Mouse (Mus musculus) ovary, postnatal 10 days (tissue): ENCODE measurements at regions not wholly inside any gene's neighbourhood (a gene's known extent, or its start where the extent isn't known, plus 50 kb on each side); places are given as distances from the start of the nearest gene placed in this dataset.

ENCODE experiments used
- DNase-seq: peaks from one replicate; pipeline ENCODE4 v3.0.0; 2022; ENCODE audit warnings: low spot score

DNA sequence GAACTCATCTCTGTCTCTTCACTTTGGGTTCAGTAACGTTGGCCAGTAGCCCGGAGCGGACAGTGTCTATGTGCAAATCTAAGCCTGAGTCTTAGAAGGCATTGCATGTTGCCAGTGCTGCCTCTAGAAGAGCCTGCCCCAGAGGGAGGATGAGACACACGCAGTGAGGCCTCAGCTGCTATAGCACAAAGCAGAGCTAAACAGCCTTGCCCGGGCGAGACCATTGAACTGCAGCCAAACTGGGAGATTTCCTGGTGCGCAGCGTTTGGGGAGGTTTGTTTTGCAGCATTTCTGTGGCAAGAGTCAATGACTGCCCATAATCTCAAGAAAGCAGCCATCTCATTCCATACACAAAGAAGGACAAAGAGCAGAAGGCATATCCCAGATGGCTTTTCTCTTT, 164.0 kb downstream of the 3100002H09Rik start:
- peak; percentile 10 for DNase-seq

DNA sequence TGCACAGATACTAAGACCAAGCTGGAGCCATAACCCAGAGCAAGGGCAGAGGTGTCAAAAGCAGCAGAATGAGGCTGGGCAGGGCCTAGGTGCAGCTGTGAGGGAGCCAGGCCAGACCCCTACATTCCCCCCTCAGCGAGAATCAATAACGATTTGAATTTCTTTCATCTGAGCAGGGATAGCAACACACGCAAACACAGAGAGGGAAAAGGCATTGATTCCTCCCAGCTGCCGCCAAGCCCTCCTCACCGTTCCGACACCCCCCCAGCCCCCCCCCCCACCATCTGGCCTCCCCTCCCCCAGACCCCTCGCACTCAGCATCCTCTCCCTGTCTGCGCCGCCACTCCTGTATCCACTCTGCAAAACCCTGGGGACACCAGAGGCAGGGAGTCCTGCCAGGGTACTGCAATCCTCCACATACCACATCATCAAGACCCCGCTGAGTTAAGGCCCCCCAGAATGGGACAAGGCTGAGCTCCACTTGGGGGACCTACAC, 166.9 kb downstream of the 3100002H09Rik start:
- no peak for DNase-seq

DNA sequence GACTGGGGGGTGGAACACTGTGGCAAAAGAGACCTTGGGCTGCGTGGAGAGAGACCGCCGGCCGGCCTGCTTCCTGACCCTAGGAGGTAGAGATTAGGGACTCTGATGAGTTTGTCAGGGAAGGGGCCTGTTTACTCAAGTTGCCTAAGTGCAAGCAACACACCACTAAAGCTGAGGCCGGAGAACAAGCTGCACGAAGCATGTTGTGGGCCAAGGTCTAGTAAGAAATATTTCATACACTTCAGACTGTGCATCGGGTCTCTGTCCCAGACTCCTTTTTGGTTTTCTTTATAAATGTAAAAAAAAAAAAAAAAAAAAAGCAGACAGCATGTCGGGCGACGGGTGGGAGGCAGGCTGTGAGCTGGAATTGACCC, 167.5 kb downstream of the 3100002H09Rik start:
- no peak for DNase-seq

DNA sequence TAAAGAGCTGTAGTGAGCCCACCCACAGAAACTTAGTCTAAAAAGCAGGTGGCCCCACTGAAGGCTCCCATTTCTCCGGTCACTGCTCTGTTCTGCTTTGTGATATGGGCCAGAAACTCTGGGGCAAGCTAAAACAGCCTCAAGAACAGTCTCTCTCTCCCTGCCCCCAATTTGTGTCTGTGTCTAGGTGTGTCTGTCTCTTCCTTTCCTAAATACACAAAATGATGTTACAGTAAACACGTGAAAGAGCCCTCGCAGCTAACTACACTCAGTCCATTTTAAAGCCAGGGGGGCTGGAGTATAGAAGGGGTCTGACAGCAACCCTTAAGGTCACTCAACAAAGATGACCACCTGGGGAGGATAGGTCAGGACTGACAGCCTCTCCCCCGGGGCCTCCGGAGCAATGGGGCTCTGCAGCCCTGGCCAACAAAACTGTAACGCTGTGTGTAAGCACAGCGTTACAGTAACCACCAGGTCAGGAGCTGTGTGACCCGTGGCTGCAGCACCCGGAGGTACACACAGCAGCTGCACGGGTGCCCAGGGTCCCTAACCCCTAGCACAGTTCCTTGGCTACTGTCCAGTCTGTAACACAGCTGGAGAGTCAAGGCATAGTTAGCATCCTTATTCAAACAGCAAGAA, 168.0 kb downstream of the 3100002H09Rik start:
- no peak for DNase-seq

DNA sequence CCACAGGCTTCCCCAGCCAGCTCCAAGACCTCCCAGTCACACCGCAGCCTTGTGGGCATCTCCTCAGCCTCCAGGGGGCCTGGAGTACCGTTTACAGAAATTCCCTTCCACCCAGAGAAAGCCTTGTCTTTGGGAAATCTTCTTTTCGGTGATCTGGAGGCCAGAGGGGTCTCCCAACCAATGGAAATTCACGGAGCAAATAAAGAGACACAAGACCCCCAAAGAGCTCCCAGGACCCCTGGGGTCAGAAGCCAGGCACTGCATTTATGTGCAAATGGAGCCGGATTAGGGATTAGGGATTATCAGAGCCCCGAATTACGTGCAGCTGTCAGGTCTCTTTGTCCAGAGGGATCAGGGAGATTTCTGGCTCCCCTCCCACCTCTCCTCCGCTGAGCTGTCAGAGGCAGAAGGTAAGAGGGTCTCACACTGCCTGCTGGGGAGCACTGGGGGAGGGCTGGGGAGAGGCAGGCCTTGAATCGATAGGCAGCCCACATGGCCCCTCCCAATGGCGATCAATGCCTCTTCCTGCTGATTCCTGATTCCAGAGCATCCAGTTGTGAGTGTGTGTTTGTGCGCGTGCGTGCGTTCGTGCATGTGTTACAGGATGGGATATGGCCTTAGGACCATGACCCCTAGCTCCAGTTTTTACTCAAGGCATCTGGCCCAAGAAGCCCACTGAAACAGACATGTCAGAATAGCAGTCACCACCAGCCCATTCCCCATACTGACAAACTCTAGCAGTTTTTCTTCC, 168.7 kb downstream of the 3100002H09Rik start:
- DNase-seq: no peak

DNA sequence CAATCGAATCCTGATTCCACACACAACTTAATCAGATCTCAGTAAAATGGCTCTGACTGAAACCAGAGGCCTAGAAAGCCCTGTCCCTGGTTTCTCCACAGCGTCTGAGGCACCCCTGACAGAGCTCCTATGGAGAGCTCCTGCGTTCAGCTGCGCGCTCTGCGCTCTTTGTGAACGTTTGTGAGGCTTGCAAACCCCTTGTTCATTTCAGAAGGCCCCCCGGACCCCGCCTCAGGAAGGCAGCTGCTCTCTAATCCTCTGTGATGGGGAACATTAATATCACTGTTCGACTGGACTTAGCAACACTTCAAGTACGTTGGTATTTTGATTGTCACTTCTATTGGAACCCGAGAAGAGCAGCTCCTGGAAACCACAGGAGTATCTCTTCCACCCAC, 175.6 kb downstream of the 3100002H09Rik start:
- DNase-seq: no peak

DNA sequence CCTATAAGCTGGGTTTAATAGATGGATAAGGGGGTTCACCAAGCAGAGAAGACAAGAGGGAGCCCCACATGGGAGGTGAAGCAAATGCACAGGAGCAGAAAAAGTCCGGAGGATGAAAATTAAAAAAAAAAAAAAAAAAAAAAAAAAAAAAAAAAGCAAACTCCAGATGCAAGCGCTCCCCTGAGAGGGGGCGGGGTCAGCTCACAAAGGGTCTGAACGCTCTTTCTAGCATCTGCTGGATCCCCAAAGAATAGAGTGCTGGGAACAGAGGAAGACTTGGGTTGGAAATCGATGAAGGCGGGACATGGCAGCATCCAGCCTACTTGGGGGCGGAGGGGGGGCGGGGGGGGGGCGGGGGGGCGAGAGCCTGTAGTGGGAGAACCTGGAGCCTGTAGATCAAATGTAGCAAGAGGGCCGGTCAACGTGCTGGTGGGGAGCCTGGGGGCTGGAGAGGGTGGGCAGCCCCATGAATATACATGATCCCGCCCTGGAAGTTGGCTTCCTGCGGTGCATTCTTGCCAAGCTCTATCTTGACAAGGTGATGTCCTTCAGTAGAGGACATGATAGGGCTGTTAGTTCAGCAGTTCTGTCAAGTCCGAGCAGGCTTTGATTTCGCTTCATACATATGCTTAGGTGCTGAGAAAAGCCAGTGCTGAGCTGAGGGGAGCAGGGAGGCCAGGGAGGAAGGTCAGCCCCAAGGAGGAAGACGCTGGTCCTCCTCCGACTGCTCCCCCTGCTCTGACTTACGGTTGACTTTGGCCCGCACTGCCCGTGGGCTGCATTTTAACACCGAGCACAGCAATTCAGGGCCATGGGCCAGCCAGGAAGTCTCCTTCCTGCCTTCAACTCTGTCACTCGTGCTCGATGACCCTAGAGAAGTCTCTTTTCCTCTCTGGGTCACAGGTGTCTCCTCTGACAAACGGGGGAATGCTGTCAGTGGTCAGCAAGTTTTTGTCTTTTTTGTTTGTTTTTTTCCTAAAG, 176.3 kb downstream of the 3100002H09Rik start:
- DNase-seq: no peak

DNA sequence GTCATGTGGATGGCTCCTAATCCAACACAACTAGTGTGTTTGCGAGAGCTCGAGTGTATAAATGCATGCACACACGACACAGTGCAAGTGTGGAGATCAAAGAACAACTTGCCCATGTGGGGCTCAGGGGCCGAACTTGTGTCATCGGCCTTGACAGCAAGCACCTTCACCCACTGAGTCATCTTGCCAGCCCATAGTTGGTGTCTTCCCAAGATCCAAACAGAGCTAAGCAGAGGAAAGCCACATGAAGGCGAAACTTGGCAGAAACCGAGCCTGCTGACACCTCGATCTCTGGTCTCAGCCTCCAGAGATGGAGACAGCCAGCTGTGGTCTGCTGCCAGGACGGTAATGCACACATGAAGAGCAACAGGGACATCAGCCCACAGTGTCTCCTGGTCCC, 177.1 kb downstream of the 3100002H09Rik start:
- DNase-seq: no peak

DNA sequence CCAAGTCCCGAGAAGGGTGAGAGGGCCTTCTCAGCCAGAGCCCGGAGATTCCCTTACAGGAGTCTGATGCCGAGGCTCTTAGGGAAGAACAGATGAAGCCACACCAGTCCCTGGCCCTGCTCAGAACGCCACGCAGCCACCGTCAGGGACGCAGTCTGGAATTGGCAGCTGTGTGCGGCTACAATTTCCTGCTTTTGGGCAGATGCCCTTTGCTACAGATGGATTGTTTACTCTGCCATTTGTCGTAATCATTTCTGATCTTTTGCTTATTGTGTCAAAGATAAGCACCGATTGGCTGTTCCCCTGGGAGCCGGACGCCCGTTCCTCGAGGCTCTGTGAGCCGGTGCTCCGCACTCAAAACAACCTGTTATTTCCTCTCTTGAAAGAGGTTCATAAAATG, 179.4 kb downstream of the 3100002H09Rik start:
- no peak for DNase-seq

DNA sequence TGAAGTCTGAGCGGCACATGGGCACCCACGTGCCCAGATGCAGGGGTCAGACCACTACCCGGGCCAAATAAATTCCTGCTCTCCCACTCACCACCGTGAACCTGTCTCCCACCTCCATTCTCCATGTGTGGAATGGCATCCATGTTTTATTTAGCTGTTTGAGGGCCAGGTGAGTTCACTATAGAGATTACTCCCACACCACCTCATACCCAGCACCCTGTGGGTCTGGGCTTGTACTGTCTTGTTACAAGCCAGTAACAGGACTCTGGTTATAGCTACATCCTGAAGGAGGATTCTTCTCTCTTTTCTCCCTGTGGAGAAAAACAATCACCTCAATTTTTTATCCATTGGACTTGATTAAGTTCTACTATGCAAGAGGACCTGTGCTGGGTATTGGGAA, 181.8 kb downstream of the 3100002H09Rik start:
- no peak for DNase-seq

DNA sequence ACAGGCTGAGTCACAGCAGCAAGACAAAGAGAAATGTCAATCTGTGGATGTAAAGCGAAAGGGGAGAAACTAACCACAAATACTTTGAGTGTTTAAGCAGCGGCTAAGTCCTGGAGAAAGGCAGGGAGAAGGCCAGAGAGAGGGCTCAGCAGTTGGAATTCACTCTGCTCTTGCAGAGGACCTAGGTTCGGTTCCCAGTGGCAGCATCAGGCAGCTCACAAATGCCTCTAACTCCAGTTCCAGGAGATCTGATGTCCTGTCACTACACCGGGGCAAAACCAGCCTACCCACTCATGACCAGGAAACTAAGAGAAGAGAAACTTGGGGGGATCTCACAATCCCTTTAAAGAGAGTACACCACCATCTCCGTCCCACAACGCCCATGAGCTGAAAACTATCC, 188.2 kb downstream of the 3100002H09Rik start:
- no peak for DNase-seq

DNA sequence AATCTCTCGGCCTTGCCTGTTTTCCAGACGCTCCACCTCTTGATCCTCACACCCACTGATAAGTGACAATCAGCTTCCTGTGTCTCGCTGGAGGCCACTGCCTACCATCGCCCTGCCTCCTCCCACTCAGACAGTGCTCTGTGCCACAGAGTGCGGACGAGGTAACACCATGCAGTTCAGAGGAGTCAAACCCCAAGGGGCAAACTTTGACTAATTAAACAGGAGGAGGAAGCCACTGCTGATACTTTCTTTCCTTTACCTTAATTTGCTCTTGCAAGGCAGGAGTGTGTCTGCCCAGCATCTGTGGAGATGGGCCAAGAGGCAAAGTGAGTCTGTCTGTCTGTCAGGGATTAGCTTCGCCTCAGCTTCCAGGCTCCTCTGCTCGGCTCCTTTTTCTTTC, 192.2 kb downstream of the 3100002H09Rik start:
- DNase-seq: no peak

DNA sequence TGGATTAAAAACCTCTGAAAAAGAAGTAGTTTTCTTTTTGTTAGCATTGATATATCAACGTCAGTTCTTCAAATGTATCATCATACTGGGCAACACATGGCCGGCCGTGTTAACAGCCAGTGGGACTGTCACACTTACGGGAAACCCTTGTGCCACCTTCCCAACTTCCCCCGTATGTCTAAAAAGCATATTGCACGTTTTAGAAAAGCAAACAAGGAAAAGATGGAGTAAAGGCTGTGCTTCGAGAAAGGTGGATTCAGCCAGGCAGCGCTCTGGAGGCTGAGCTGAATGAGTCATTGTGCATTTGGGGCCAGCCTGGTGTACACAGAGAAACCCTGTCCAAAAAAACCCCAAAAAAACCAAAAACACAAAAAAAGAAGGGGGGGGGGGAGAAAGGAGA, 193.4 kb downstream of the 3100002H09Rik start:
- DNase-seq: no peak

DNA sequence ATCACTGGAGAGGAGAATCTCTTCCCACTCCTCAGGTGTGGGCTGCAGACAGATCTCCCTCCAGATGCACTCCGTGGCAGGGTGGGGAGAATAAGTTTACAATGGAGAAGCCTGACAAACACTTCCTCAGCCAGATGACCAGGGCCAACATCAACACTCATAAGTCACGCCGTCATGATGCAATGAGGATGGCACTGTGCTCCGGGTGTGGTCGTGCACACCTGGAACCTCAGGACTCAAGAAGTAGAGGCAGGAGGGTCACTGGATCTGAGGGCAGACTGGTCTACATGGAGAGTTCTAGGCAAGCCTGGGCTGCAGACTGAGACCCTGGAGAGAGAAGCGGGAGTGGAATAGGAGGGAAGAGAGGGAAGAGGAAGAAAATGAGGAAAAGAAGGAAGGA, 194.3 kb downstream of the 3100002H09Rik start:
- DNase-seq: no peak

DNA sequence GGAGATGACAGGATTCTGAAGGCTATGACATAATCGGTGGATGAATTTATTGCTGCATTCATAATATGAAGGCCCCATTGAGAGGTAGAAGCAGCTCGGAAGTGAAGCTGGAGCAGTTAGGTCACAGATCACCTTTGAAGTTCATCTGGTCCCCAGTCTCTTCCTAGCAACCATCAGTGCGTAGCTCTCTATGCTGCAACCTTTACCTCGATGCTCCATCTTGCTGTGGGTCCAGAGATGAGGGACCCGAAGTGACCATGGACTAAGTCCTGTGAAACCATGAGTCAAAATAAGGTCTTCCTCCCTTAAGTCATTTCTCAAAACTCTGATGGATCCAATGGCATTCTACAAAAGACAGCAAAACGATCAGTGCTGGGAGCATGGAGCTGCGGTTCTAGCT, 196.2 kb downstream of the 3100002H09Rik start:
- DNase-seq: no peak

DNA sequence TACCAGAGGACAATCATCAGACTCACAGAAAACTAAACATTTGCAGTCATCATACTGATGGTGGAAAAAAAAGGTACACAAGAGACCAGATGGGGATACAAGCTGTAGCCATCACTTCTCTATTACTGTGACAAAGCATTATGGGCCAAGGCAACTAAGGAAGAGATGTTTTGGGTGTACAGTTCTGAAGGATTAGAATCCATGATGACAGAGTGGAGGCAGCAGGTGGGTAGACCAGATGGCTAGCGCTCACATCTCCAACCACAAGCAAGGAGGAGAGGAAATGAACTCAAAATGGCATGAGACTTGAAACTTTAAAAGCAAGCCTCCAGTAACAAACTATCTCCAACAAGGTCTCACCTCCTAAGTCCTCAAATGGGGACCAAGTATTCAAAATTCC, 201.3 kb downstream of the 3100002H09Rik start:
- no peak for DNase-seq

DNA sequence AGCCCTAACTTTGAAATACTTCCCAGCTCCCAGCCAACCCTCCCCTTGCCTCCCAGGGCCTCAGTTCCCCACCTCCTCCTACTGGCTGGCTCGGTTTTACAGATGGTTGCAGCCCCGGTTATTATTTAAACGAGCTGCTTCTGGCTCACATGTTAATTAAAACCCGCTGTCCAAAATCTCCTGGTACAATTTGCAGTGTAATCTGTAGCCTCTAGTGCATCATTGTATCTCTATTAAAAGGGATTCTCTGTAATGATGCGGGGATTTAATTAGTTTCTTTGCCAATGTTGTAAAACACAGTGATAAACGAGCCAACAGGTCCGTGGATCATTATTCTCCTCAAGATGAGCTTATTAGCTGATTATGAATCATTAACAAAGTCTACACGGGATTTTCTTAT, 208.5 kb downstream of the 3100002H09Rik start:
- DNase-seq: no peak

DNA sequence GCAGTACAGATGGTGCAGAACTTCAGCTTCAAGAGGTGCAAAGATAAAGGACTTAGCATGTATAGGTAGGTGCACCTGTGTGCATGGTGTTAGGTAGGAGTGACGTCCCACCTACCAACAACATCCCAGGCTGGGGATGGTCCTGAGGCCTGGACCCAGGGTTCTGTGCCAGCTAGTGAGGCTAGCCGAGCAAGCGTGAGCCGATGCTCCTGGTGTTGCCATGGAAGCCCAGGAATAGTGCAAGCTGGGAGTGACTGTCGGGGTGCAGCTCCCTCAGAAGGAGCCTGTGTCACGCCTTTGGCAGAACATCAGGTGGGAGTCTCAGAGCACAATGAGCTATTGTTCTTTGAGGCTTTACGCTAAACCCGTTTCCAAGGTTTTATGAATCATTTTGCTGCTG, 209.9 kb downstream of the 3100002H09Rik start:
- no peak for DNase-seq

DNA sequence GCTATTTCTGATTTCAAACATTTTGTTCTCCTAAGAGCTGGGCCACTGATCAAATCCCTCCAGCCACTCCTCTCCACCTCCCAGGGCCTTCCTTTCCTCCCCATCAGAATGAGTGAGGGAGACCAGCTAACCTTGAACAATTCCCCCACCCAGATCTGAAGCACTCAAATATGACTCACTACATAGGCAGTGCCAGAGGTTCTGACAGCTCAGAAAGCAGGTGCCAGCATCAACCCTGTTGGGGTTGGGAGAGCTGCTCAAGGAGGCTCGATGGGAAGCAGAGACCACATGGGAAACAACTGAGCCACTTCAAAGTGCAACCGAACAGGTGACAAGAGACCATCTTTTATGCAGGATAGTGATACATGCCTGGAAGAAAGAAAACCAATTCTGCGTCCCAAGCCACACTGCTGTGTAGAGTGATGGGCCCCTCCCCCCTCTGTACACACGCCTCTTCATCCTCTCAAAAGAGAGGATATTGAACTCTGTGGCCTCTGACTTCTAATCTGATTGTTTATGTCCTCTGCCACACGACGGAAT, 210.4 kb downstream of the 3100002H09Rik start:
- DNase-seq: no peak

DNA sequence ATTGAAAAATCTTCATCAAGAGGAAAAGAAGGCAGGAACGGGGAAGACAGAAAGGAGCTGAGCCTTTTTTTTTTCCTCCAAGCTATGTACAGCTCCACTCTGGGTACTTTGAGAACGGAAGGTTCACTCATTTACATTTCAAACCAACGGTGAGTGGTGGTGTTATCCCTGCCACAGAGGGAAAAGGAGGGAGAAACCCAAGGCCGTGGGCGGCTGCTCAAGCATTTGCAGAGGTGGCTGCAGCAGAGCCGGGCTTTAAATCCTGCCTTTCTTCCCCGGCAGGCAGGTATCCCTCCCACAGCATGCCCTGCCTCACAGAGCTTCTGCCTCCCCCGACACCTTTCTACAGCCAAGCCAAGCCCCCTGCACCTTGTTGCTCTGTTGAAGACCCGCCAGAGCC, 212.2 kb downstream of the 3100002H09Rik start:
- no peak for DNase-seq

DNA sequence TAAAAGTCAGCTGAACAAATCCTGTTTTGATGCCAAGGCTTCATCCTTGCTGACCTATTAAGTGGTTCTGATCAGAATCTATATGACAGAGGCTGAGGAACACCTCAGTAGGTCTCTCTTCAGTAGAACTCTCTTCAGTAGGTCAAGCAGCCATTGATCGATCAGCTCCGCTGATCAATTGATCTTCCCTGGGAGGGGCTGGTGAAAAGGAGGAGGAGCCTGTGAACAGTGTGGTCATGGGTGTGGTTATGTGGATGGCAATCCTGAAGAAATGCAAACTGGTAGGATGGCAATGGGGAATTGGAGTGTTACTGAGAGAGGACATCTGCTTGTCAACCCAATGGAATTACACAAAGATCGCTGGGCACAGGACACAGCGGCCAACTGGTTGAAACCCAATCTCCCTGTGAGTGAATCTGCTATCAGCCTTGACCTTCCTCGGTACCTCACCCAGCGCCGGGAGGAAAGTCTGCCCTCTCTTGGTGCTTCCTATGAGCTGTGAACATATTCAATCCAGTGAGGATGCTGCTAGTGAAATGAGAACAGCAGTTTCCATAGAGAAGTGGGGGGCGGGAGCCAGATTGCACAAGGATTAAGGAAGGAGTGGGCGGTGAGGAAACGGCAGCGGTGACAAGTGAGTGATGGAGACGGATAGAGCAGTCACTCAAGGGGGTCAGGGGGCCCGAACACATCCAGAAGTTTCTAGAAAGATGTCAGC, 213.9 kb downstream of the 3100002H09Rik start:
- no peak for DNase-seq

DNA sequence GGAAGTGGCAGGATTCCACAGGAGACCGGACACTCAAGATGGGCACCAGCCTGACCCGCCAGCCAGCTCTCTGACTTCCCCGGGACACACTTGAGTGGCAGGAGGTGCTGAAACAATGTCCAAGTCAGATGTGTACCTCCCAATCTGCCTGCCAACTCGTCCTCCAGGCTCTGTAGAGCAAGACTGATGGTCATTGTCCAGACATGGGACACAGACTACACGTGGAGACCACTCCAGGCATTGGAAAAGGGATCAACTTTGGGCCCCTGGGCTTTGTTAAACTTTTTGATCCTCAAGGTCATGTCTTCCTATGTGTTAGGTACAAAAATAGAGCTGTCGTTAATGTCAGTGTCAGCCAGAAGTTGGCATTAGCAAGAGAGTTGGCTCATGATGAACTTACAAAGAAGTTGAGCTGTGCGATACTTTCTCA, 214.6 kb downstream of the 3100002H09Rik start:
- DNase-seq: no peak
